Mouse (Mus musculus) neural tube, embryonic 15.5 days (tissue): ENCODE data around the gene Rtp3. TPM values are rescaled to one million over a fixed set of nuclear protein-coding genes. Genes with fewer than 3 reads are reported as not detected.

Experiments
- ATAC-seq: fragments of 200-750 bp; cut with Nextera tagmentation; 2 replicates; pipeline ENCODE4 v1.8.0; 2017; ENCODE audit warnings: mild to moderate bottlenecking, moderate TSS enrichment, moderate library complexity; ENCODE audit not compliant: low FRiP score
- H3K27ac ChIP-seq: fragments of 300-500 bp; sonication (generic); replicated peaks from 2 replicates; pipeline ENCODE4 v1.5.1; 2015; ENCODE audit warnings: mild to moderate bottlenecking, inconsistent platforms
- H3K27me3 ChIP-seq: fragments of 300-500 bp; sonication (generic); replicated peaks from 2 replicates; pipeline ENCODE4 v1.6.1; 2015; ENCODE audit warnings: inconsistent platforms
- H3K36me3 ChIP-seq: fragments of 300-500 bp; sonication (generic); 2 replicates; pipeline ENCODE4 v1.6.1; 2015; ENCODE audit warnings: inconsistent platforms
- H3K4me1 ChIP-seq: fragments of 300-500 bp; sonication (generic); 2 replicates; pipeline ENCODE4 v1.6.1; 2015; ENCODE audit warnings: inconsistent platforms
- H3K4me2 ChIP-seq: fragments of 300-500 bp; sonication (generic); 2 replicates; pipeline ENCODE4 v1.6.1; 2015; ENCODE audit warnings: inconsistent platforms, mild to moderate bottlenecking, moderate library complexity
- H3K4me3 ChIP-seq: fragments of 300-500 bp; sonication (generic); replicated peaks from 2 replicates; pipeline ENCODE4 v1.5.1; 2015; ENCODE audit warnings: mild to moderate bottlenecking, inconsistent platforms
- H3K9ac ChIP-seq: fragments of 300-500 bp; sonication (generic); replicated peaks from 2 replicates; pipeline ENCODE4 v1.6.1; 2015; ENCODE audit warnings: mild to moderate bottlenecking, inconsistent platforms
- H3K9me3 ChIP-seq: fragments of 300-500 bp; sonication (generic); replicated peaks from 2 replicates; pipeline ENCODE4 v1.6.1; 2016; ENCODE audit warnings: inconsistent platforms
- WGBS: fragments of 180-500 bp; shearing (Covaris S2); methylation state at CpG from one replicate; pipeline ENCODE4 v1.1.7; 2015; ENCODE audit warnings: mixed read lengths; 5-methylcytosine and 5-hydroxymethylcytosine counted together
- polyA plus RNA-seq: library from polyadenylated mRNA; unstranded; fragments of >200 nt; fragmentation: Nextera tagmentation; extraction: Ambion mirVana; gene quantifications from 2 replicates; pipeline ENCODE4 v1.2.1, GENCODE M21; 2015

The Rtp3 gene
- polyA plus RNA-seq, 1 experiment from 2014 or later: 0.10 TPM

DNA sequence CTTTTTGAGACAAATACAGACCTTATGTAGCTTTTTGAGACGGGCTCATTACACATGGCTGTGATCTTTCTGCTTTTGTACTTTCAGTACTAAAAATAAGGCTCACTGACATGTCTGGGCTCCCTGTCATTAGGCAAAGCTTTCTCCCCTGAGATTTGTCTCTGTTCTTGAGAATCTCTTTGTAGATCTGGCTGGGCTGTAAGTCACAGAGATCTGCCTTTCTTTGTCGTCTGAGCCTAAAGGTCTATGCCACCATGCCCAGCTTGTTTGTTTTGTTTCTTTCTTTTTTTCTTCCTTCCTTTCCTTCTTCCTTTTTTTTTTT lies 24.5 kb downstream of the Rtp3 start:
- Histone ChIP-seq H3K27ac (no peak overlapping the region), H3K4me2 (no peak overlapping the region), H3K4me1 (no peaks in the 10 kb centered on the region), H3K36me3 (no peaks in the 10 kb centered on the region), H3K9ac (no peak overlapping the region), H3K4me3 (no peak overlapping the region), H3K27me3 (no peaks in the 10 kb centered on the region), H3K9me3 (no peaks in the 10 kb centered on the region)
- WGBS: 71% methylated on average over 2 of the region's 2 CpGs
- no peak for ATAC-seq

DNA sequence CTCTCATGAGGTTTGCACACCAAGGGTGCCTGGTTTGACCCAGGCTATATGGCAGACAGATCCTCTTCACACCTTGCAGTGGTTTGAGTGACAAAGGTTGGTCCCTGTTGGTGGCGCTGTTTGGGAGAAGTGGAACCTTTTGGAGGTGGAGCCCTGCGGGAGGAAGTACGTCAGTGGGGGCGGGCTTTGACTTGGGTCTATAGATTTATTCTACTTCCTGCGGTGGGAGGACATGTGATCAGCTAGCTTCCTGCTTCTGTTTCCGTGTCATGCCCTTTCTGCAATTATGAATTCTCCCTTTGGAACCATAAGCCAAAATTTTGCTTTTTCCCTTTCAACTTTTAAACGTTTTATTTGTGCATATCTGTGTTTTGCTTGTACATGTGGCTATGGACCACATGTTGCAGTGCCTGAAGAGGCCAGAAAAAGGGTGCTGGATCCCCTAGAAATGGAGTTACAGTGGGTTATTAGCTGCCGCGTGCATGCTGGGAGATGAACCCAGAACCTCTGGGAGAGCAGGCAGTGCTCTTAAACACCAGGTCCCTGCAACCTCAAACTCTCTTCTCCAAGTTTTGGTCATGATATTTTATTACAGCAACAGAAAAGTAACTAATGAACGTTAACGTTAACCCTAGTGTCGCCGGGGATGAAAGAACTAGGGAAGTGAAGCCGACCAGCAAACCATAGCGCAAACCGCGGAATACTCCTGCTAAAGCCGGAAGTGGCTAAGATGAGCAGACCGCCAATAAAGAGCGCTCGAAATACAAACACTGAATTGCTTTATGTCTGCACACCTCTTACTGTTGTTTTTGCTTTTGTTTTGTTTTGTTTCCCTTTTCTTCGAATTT lies 25.1 kb downstream of the Rtp3 start:
- no peaks in the 10 kb centered on the region for H3K36me3 ChIP-seq
- no peaks in the 10 kb centered on the region for H3K27me3 ChIP-seq
- H3K9ac ChIP-seq: no peak overlapping the region
- no peaks in the 10 kb centered on the region for H3K9me3 ChIP-seq
- ATAC-seq: no peak
- 91% methylated on average over 22 of the region's 22 CpGs for WGBS
- no peaks in the 10 kb centered on the region for H3K4me1 ChIP-seq
- H3K4me3 ChIP-seq: no peak overlapping the region
- H3K4me2 ChIP-seq: no peak overlapping the region
- H3K27ac ChIP-seq: no peak overlapping the region

DNA sequence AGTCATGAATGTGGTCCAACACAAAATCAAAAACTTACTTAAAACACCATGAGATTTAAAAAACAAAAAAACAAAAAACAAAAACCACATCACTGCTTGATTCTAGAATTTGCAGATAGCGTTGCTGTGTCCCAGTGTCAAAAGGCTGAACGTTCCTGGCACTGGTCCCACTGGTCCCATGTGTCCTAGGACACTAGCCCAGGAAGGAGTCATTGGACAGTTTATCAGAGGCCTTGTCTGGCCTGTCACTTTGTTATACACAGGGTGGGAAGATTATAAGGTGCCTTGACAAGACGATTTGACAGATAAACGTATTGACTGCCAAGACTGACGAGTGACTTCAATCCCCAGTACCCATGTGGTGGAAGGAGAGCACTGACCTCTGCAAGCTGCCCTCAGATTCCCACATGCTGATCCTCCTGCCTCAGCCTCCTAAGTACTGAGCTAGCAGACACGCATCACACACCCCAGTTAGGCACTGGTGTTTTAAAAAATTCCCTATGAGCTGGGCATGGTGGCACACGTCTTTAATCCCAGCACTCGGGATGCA lies 26.7 kb downstream of the Rtp3 start:
- 91% methylated on average over 8 of the region's 8 CpGs for WGBS
- H3K27ac ChIP-seq: no peak overlapping the region
- H3K9ac ChIP-seq: no peak overlapping the region
- no peak overlapping the region for H3K4me2 ChIP-seq
- no peaks in the 10 kb centered on the region for H3K27me3 ChIP-seq
- no peak for ATAC-seq
- no peaks in the 10 kb centered on the region for H3K9me3 ChIP-seq
- no peaks in the 10 kb centered on the region for H3K36me3 ChIP-seq
- no peak overlapping the region for H3K4me3 ChIP-seq
- no peaks in the 10 kb centered on the region for H3K4me1 ChIP-seq

DNA sequence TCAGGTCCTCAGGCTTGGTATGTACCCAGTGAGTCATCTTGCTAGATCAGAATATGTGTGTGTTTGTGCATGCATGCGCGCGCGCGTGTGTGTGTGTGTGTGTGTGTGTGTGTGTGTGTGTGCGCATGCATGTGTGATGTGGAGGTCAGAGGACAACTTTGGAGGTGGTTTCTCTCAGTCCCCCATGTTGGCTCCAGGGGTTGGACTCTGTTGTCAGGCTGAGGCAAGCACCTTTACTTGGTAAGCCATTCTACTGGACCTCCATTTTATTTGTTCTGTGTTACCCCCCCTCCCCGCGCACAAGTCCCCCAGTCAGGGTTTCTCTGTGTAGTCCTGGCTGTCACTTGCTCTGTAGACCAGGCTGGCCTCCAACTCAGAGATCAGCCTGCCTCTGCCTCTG lies 29.0 kb downstream of the Rtp3 start:
- WGBS: 100% methylated on average over 8 of the region's 8 CpGs
- H3K4me1 ChIP-seq: no peaks in the 10 kb centered on the region
- H3K9me3 ChIP-seq: no peaks in the 10 kb centered on the region
- H3K9ac ChIP-seq: no peak overlapping the region
- no peak overlapping the region for H3K27ac ChIP-seq
- no peaks in the 10 kb centered on the region for H3K27me3 ChIP-seq
- no peaks in the 10 kb centered on the region for H3K36me3 ChIP-seq
- no peak overlapping the region for H3K4me3 ChIP-seq
- no peak for ATAC-seq
- no peak overlapping the region for H3K4me2 ChIP-seq

DNA sequence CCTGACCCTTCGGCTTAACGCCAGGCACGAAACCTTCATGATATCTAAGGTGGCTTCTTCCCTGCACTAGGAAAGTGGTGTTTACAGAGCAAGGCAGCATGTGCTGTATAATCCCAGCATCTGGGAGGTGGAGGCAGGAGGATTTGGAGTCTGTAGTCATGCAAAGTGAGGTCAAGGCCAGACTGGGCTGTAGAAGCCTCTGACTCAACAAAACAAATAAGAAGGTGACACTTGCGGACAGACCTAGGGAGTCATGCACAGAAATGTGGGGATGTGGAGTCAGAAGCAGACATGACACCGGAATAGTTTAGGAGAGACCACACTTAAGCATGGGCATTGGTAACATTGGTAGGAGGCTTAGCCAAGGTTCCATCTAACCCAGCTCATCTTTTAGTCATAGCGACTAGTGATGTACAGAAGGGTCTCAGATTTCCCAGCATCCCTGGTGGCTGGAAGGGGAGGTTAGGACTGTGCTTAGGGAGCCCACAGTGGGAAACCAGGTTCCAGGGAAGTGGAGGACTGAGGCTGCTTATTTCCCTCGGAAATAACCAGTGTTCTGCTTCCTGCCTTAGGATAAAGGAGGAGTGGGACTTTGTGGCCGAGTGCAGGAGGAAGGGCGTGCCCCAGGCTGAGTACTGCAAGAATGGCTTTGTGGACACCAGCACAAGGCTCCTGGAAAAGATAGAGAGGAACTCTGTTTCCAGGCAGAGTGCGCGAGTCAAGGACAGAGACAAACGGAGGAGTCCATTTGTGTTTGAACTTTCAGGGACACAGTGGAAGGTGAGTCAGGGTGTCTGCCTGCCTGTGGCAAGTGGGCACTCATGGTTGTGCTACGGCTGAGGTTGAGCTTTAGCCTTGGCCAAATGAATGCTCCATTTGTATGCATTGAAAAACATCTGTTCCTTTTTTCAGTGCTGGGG lies 29.9 kb downstream of the Rtp3 start:
- ATAC-seq: no peak
- H3K4me2 ChIP-seq: no peak overlapping the region
- no peak overlapping the region for H3K9ac ChIP-seq
- H3K4me1 ChIP-seq: no peaks in the 10 kb centered on the region
- WGBS: 85% methylated on average over 13 of the region's 13 CpGs
- H3K9me3 ChIP-seq: no peaks in the 10 kb centered on the region
- no peak overlapping the region for H3K4me3 ChIP-seq
- no peak overlapping the region for H3K27ac ChIP-seq
- H3K36me3 ChIP-seq: no peaks in the 10 kb centered on the region
- 0 out of 2 replicates have a peak, but pooled peaks cover 5% of the 10 kb centered on the region for H3K27me3 ChIP-seq

DNA sequence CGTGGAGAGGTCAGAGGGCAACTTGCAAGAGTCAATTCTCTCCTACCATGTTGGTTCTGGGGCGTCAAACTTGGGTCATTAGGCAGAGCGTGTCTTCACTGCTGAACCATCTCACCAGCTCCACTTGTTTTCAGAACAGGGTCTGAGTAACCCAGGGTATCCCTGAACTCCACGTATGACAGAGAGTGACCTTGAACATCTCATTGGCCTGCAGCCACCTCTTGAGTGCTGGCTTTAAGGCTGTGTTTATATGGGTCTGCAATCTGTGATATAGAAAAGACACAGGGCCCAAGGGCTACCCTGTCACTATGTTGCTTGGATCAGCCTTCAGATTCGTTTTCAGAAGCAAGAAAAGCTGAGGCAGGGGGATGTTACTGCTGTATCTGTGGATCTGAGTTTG lies 30.7 kb downstream of the Rtp3 start:
- ATAC-seq: no peak
- no peaks in the 10 kb centered on the region for H3K4me1 ChIP-seq
- H3K4me2 ChIP-seq: no peak overlapping the region
- 83% methylated on average over 5 of the region's 5 CpGs for WGBS
- no peak overlapping the region for H3K4me3 ChIP-seq
- 0 out of 2 replicates have a peak, but pooled peaks cover 5% of the 10 kb centered on the region for H3K27me3 ChIP-seq
- no peak overlapping the region for H3K27ac ChIP-seq
- no peak overlapping the region for H3K9ac ChIP-seq
- H3K36me3 ChIP-seq: no peaks in the 10 kb centered on the region
- H3K9me3 ChIP-seq: no peaks in the 10 kb centered on the region

GRCm38 (mm10) chr9:110955962-110956361 lies 34.4 kb downstream of the Rtp3 start:
- no peak for ATAC-seq
- H3K9me3 ChIP-seq: no peaks in the 10 kb centered on the region
- H3K4me3 ChIP-seq: no peak overlapping the region
- no peak overlapping the region for H3K9ac ChIP-seq
- H3K27ac ChIP-seq: no peak overlapping the region
- no peak overlapping the region for H3K4me2 ChIP-seq
- WGBS: 85% methylated on average over 6 of the region's 6 CpGs
- H3K4me1 ChIP-seq: peaks cover 12% of the 10 kb centered on the region
- H3K36me3 ChIP-seq: no peaks in the 10 kb centered on the region
- 0 out of 2 replicates have a peak, but pooled peaks cover 7% of the 10 kb centered on the region for H3K27me3 ChIP-seq

DNA sequence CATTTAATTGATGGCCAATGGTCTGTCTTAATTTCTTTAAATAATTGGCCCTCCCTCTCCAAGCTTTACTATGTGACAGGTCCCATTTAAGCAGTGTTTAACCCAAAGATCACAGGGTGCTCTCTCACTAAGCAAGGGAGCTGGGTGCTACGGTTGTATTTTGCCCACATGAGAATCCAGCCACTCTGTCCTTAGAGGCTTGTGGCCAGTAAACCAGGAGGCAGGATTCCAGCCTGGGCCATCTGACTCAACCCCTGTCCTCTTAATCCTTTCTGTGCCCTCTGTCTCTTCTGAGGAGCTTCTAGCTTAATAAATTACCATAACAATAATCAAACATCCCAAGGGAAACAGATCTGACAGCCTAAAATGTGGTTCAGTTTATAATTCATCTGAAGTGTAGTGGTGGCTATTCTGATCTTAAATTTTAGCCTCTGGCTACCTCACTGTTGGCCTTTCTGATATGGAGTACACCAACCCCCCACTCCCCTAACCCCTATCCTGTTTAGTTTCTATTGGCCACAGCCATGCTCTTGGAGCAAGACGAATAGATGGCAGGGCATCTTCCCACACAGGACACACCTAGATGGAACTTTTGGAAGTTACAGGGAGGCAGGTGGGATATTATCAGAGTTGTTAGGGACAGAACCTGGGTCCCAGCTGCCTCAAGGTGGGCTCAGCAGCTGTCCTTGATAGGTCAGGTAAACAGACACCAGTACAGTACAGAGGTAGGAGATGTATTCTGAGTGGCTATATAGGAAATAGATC lies 35.5 kb downstream of the Rtp3 start:
- ATAC-seq: 0 out of 2 replicates have a peak, but pooled peaks have one; percentile 3

DNA sequence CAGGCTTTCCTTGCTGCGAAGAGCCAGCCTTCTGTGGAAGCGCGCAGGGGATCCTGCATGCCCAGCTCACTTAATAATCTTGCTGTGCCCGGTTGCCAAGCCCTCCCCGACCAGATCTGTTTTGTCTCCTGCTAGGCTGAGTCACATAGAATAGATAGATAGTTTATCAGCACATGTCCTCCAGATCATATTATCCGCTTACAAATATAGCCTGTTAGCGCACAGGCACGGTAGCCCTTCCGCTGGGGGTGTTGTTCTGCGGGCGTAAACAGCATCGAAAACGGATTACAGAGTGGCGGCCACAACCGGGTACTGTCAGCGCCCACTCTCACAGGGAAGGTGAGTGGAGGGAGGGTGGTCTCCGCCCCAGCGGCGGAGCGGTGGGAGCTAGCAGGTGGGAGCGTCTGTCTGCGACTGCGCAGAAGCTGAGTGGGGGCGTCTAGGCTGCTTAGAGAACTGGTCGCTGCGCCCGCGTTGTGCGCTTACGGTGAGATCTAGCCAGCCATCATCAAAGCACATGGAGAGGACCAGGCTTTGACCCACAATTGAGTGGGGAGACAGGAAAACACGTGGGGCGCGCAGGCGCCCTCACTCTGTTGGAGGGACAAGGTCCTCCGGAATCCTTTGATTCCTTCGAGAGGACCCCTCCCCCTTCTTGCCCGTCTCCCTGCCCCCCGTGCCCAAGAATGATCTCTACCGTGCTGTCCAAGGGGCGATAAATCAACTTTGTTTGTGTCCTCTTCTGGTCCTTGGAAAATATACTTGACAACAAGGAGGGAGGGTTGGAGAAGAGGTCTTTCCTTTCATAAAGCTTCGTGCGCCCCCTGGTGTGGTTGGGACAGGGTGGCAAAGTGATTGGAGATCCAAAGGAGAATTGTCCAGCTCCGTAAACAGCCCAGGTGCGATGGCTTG lies 36.6 kb downstream of the Rtp3 start:
- under 1% methylated on average over 44 of the region's 44 CpGs for WGBS
- peak overlapping the region; percentile 86 for H3K27ac ChIP-seq
- H3K36me3 ChIP-seq: no peaks in the 10 kb centered on the region
- peak; percentile 91 for ATAC-seq
- H3K4me3 ChIP-seq: peak overlapping the region; percentile 48
- H3K9me3 ChIP-seq: no peaks in the 10 kb centered on the region
- H3K4me2 ChIP-seq: peak overlapping the region; percentile 94
- H3K9ac ChIP-seq: peak overlapping the region; percentile 59
- H3K4me1 ChIP-seq: peaks cover 12% of the 10 kb centered on the region
- H3K27me3 ChIP-seq: 0 out of 2 replicates have a peak, but pooled peaks cover 7% of the 10 kb centered on the region

More for the DNA sequence above, 35.5 kb downstream of the Rtp3 start:
- no peaks in the 10 kb centered on the region for H3K36me3 ChIP-seq
- H3K27me3 ChIP-seq: 0 out of 2 replicates have a peak, but pooled peaks cover 7% of the 10 kb centered on the region
- H3K9me3 ChIP-seq: no peaks in the 10 kb centered on the region
- no peak overlapping the region for H3K9ac ChIP-seq
- WGBS: 49% methylated on average over 2 of the region's 2 CpGs
- peak overlapping the region; percentile 94 for H3K4me2 ChIP-seq
- peak overlapping the region; percentile 86; the same call in 1 of the 2 replicates for H3K27ac ChIP-seq
- H3K4me3 ChIP-seq: no peak overlapping the region
- peaks cover 12% of the 10 kb centered on the region for H3K4me1 ChIP-seq

- no peak for ATAC-seq
- peak overlapping the region; percentile 59 for H3K9ac ChIP-seq
These were observed 37.3 kb downstream of the Rtp3 start for GRCm38 (mm10) chr9:110952931-110953549.

More at GRCm38 (mm10) chr9:110952931-110953549, 37.3 kb downstream of the Rtp3 start:
- peak overlapping the region; percentile 86 for H3K27ac ChIP-seq
- H3K4me1 ChIP-seq: peaks cover 12% of the 10 kb centered on the region
- no peaks in the 10 kb centered on the region for H3K36me3 ChIP-seq
- peak overlapping the region; percentile 94 for H3K4me2 ChIP-seq
- 0 out of 2 replicates have a peak, but pooled peaks cover 7% of the 10 kb centered on the region for H3K27me3 ChIP-seq
- H3K4me3 ChIP-seq: peak overlapping the region; percentile 48
- 45% methylated on average over 5 of the region's 5 CpGs for WGBS
- H3K9me3 ChIP-seq: no peaks in the 10 kb centered on the region
